Mouse (Mus musculus): Measurements from ENCODE around the gene Cfap61.

DNA sequence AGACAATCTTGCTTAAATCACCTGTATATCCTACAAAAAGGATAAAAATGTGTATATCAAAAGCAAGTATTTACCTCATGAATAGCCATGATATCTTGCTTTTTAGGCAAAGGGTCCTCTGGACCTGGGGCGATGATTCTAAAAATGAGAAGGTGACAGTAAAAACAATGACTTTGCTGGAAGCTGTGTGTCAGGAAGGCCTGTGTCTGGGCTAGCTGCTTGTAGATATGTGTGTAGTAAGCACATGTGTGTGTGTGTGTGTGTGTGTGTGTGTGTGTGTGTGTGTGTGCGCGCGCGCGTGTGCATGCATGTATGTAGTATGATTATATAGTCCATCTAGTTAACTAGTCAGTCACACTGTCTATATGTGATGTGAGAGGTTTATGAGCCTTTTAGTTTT is 40.8 kb upstream of the Cfap61 start:
- TF ChIP-seq CTCF (IDR thresholded peaks at IDR 0.05; ENCODE audit: insufficient read depth, low read depth, low read length) = no peak
- TF ChIP-seq POLR2A (IDR thresholded peaks at IDR 0.05; ENCODE audit: insufficient read depth, low read depth, low read length) = no peak
